Comparison of ENCODE assay signal across 8 mouse cellular contexts in genomic region chr2:156179796-156180093, GRCm38 (mm10). TPM values are rescaled to one million over a fixed set of nuclear protein-coding genes. Genes with fewer than 3 reads are reported as not detected.
DNase-seq lines count a peak whose midpoint lies in the region; ATAC-seq and TF ChIP-seq lines count a peak whose summit lies in the region.

No protein-coding gene starts in this region.

- H3K4me3 ChIP-seq in lung, adult 2 months (replicated peaks; ENCODE audit: extremely low read depth, low read depth, low read length), result peak overlapping the region; percentile 98
- peak overlapping the region; percentile 92 for H3K4me3 ChIP-seq in embryonic fibroblast, embryonic 13.5 days (ENCODE audit: insufficient read depth, low read length)
- peak overlapping the region; percentile 90 for H3K4me3 ChIP-seq in limb, embryonic 10.5 days
- peak overlapping the region; percentile 100 for H3K4me3 ChIP-seq in neural tube, embryonic 14.5 days (ENCODE audit: low read depth, low read length)

- peak overlapping the region; percentile 89 for H3K27ac ChIP-seq in embryonic fibroblast, embryonic 13.5 days (ENCODE audit: insufficient read depth, low read length)
- H3K27ac ChIP-seq in limb, embryonic 10.5 days, result peak overlapping the region; percentile 100
- peak overlapping the region; percentile 99 for H3K27ac ChIP-seq in neural tube, embryonic 14.5 days (ENCODE audit: low read depth, low read length)

- H3K9ac ChIP-seq in neural tube, embryonic 14.5 days (replicated peaks; ENCODE audit: low read depth, low read length), result peak overlapping the region; percentile 100

- ATAC-seq in neural tube, embryonic 14.5 days (ENCODE audit: low read depth), result peak; percentile 29; the same call in 1 of the 2 replicates

- TF ChIP-seq POLR2A in lung, adult 2 months (IDR thresholded peaks at IDR 0.05; ENCODE audit: borderline replicate concordance, extremely low read depth, low read depth, low read length), result no peak
- no peak for TF ChIP-seq POLR2A in embryonic fibroblast, embryonic 13.5 days (IDR thresholded peaks at IDR 0.05; ENCODE audit: low read depth, low read length)

- H3K36me3 ChIP-seq in limb, embryonic 10.5 days, result peaks cover 46% of the 10 kb centered on the region
- peaks cover 24% of the 10 kb centered on the region for H3K36me3 ChIP-seq in neural tube, embryonic 14.5 days (ENCODE audit: control insufficient read depth, insufficient read depth, low read length)

- H3K4me1 ChIP-seq in lung, adult 2 months (ENCODE audit: control insufficient read depth, insufficient read depth, low read length), result peaks cover 17% of the 10 kb centered on the region
- H3K4me1 ChIP-seq in embryonic fibroblast, embryonic 13.5 days (ENCODE audit: control insufficient read depth, insufficient read depth, low read length), result peaks cover 3% of the 10 kb centered on the region; the same call in 1 of the 2 replicates
- peaks cover 20% of the 10 kb centered on the region for H3K4me1 ChIP-seq in limb, embryonic 10.5 days
- peaks cover 27% of the 10 kb centered on the region for H3K4me1 ChIP-seq in neural tube, embryonic 14.5 days (ENCODE audit: control insufficient read depth, insufficient read depth, low read length)

- under 1% methylated on average over 41 of the region's 41 CpGs for whole genome bisulfite sequencing in lung, adult 2 months
- under 1% methylated on average over 39 of the region's 41 CpGs for WGBS in limb, embryonic 10.5 days
- 0% methylated on average over 34 of the region's 41 CpGs for WGBS in neural tube, embryonic 14.5 days

- no peak for DNase-seq in lung, adult 2 months
- DNase-seq in lung, postnatal 14 days, result no peak
- DNase-seq in limb, embryonic 10.5 days (ENCODE audit: low spot score), result no peak
- DNase-seq in gastrocnemius, adult 8-10 months (ENCODE audit: low spot score in 2 of 2), result no peak
- DNase-seq in frontal cortex, postnatal 25 days (ENCODE audit: low spot score in 2 of 2), result no peak
- DNase-seq in urinary bladder, postnatal 25 days (ENCODE audit: low spot score), result no peak

- H3K4me2 ChIP-seq in neural tube, embryonic 14.5 days (ENCODE audit: low read depth, low read length), result no peak overlapping the region; the same call in 1 of the 2 replicates

- no peaks in the 10 kb centered on the region for H3K27me3 ChIP-seq in limb, embryonic 10.5 days (ENCODE audit: low read depth, poor library complexity, severe bottlenecking)
- H3K27me3 ChIP-seq in neural tube, embryonic 14.5 days (ENCODE audit: control insufficient read depth, insufficient read depth, low read length), result no peaks in the 10 kb centered on the region

- no peaks in the 10 kb centered on the region for H3K9me3 ChIP-seq in limb, embryonic 10.5 days (replicated peaks)
- no peaks in the 10 kb centered on the region for H3K9me3 ChIP-seq in neural tube, embryonic 14.5 days (ENCODE audit: control insufficient read depth, low read length)

- no peak for TF ChIP-seq CTCF in lung, adult 2 months (IDR thresholded peaks at IDR 0.05; ENCODE audit: insufficient read depth, low read length)
- TF ChIP-seq CTCF in embryonic fibroblast, embryonic 13.5 days (IDR thresholded peaks at IDR 0.05; ENCODE audit: borderline replicate concordance, insufficient read depth, low read length), result no peak

RNA-seq across cellular contexts. Expression of gene Rbm39, which starts 0.3 kb away (rescaled TPM):
- 65.2 and 81.0 TPM in 2 replicates for polyA plus RNA-seq in lung, adult 2 months (2012; rRNA removed)
- 391 and 520 TPM in 2 replicates for polyA plus RNA-seq in embryonic fibroblast, embryonic 13.5 days (2011; ENCODE audit: insufficient read length, low read depth, missing spikeins)
- polyA plus RNA-seq in limb, embryonic 10.5 days (2016; fragmentation: Nextera tagmentation; extraction: Ambion mirVana), result 469 and 559 TPM in 2 replicates
- polyA plus RNA-seq in neural tube, embryonic 14.5 days (2014; fragmentation: Nextera tagmentation; extraction: Ambion mirVana), result 504 and 543 TPM in 2 replicates
- 100 to 1,000 TPM in 1 of 4 experiments, 10 to 100 TPM in 3; 71.4 to 105 (median 89.2) TPM for total RNA-seq in gastrocnemius, adult 8-10 months (2022)

RNA-seq across cellular contexts. Expression of gene Phf20, which starts 16.5 kb away (rescaled TPM):
- polyA plus RNA-seq in lung, adult 2 months (2012; rRNA removed), result 15.8 and 19.9 TPM in 2 replicates
- polyA plus RNA-seq in embryonic fibroblast, embryonic 13.5 days (2011; ENCODE audit: insufficient read length, low read depth, missing spikeins), result 32.3 and 39.4 TPM in 2 replicates
- 68.1 and 75.5 TPM in 2 replicates for polyA plus RNA-seq in limb, embryonic 10.5 days (2016; fragmentation: Nextera tagmentation; extraction: Ambion mirVana)
- 116 and 119 TPM in 2 replicates for polyA plus RNA-seq in neural tube, embryonic 14.5 days (2014; fragmentation: Nextera tagmentation; extraction: Ambion mirVana)
- total RNA-seq in gastrocnemius, adult 8-10 months (2022), result 10 to 100 TPM; 21.6 to 38.5 (median 29.1) TPM

RNA-seq across cellular contexts. Expression of gene Nfs1, which starts 35.8 kb away (rescaled TPM):
- 40.6 and 42.8 TPM in 2 replicates for polyA plus RNA-seq in lung, adult 2 months (2012; rRNA removed)
- polyA plus RNA-seq in embryonic fibroblast, embryonic 13.5 days (2011; ENCODE audit: insufficient read length, low read depth, missing spikeins), result 30.2 and 37.7 TPM in 2 replicates
- 38.2 and 43.2 TPM in 2 replicates for polyA plus RNA-seq in limb, embryonic 10.5 days (2016; fragmentation: Nextera tagmentation; extraction: Ambion mirVana)
- 28.8 and 30.4 TPM in 2 replicates for polyA plus RNA-seq in neural tube, embryonic 14.5 days (2014; fragmentation: Nextera tagmentation; extraction: Ambion mirVana)
- 10 to 100 TPM; 85.7 to 90.2 (median 88.3) TPM for total RNA-seq in gastrocnemius, adult 8-10 months (2022)

RNA-seq across cellular contexts. Expression of gene Romo1, which starts 35.9 kb away (rescaled TPM):
- 203 and 218 TPM in 2 replicates for polyA plus RNA-seq in lung, adult 2 months (2012; rRNA removed)
- 185 TPM in 2 replicates for polyA plus RNA-seq in embryonic fibroblast, embryonic 13.5 days (2011; ENCODE audit: insufficient read length, low read depth, missing spikeins)
- polyA plus RNA-seq in limb, embryonic 10.5 days (2016; fragmentation: Nextera tagmentation; extraction: Ambion mirVana), result 380 and 410 TPM in 2 replicates
- polyA plus RNA-seq in neural tube, embryonic 14.5 days (2014; fragmentation: Nextera tagmentation; extraction: Ambion mirVana), result 438 and 500 TPM in 2 replicates
- total RNA-seq in gastrocnemius, adult 8-10 months (2022), result 100 to 1,000 TPM; 192 to 289 (median 265) TPM

RNA-seq across cellular contexts. Expression of gene Gm28036, which starts 52.9 kb away (rescaled TPM):
- polyA plus RNA-seq in lung, adult 2 months (2012; rRNA removed), result 5.1 and 6.5 TPM in 2 replicates
- 29.0 and 29.7 TPM in 2 replicates for polyA plus RNA-seq in embryonic fibroblast, embryonic 13.5 days (2011; ENCODE audit: insufficient read length, low read depth, missing spikeins)
- 15.9 and 26.5 TPM in 2 replicates for polyA plus RNA-seq in limb, embryonic 10.5 days (2016; fragmentation: Nextera tagmentation; extraction: Ambion mirVana)
- polyA plus RNA-seq in neural tube, embryonic 14.5 days (2014; fragmentation: Nextera tagmentation; extraction: Ambion mirVana), result 9.5 and 15.3 TPM in 2 replicates
- total RNA-seq in gastrocnemius, adult 8-10 months (2022), result 1 to 10 TPM; 3.5 to 5.2 (median 3.9) TPM
